ENCODE assay signal across 12 mouse cellular contexts in genomic region chr8:107085358-107085757, GRCm38 (mm10). TPM values are rescaled to one million over a fixed set of nuclear protein-coding genes. Genes with fewer than 3 reads are reported as not detected.
A peak's percentile ranks its signal among the peaks of the same experiment; 100 is the strongest.
DNase-seq lines count a peak whose midpoint lies in the region; ATAC-seq and TF ChIP-seq lines count a peak whose summit lies in the region.
"Had no signal": no experiment of that assay in that cellular context is flagged by ENCODE, and none has a peak within 500 bp of the region (broad histone marks: within the 10 kb centered on the region; RNA-seq: fewer than 3 reads in every experiment).

No protein-coding gene starts in this region.

- peaks cover 0 to 4% of the 10 kb centered on the region in 2 experiments; a peak in 1 of 4 replicates for H3K4me1 ChIP-seq in ES-E14 (ENCODE audit: control insufficient read depth in 2 of 2, insufficient read depth in 2 of 2, low read length in 2 of 2, poor library complexity in 1 of 2)
- no peaks in the 10 kb centered on the region for H3K4me1 ChIP-seq in limb, embryonic 10.5 days
- H3K4me1 ChIP-seq: neural tube, embryonic 12.5 days had no signal

- peak; percentile 48; the same call in 1 of the 2 replicates for ATAC-seq in megakaryocyte progenitor cell, adult 5-6 weeks (replicated peaks; ENCODE audit: poor library complexity)

- no peaks in the 10 kb centered on the region for H3K27me3 ChIP-seq in limb, embryonic 10.5 days (ENCODE audit: low read depth, poor library complexity, severe bottlenecking)
- H3K27me3 ChIP-seq: neural tube, embryonic 12.5 days had no signal

- peak; percentile 54 for TF ChIP-seq CTCF in layer of hippocampus, adult 2 months (conservative IDR thresholded peaks at IDR 0.05)

- no peak for DNase-seq in layer of hippocampus, adult 2 months (ENCODE audit: low spot score in 2 of 2)
- no peak for DNase-seq in layer of hippocampus, adult 8-10 months (ENCODE audit: low spot score in 2 of 2)
- DNase-seq in B cell, adult 2 months, result peak; percentile 64
- DNase-seq in ES-E14 (ENCODE audit: low read depth, low spot score), result no peak
- no peak for DNase-seq in limb, embryonic 10.5 days (ENCODE audit: low spot score)
- no peak for DNase-seq in gastrocnemius, adult 18-20 months (ENCODE audit: low spot score)
- DNase-seq: right cerebral cortex, postnatal 25 days had no signal

- peak overlapping the region; percentile 50; the same call in 1 of the 2 replicates for H3K9ac ChIP-seq in ES-E14 (ENCODE audit: insufficient read depth, low read depth, low read length, poor library complexity, severe bottlenecking)
- H3K9ac ChIP-seq: neural tube, embryonic 12.5 days had no signal

- in situ Hi-C loops in ES-E14 (cut with MboI; ENCODE audit: low sequenced_read_pairs in 2 of 2, unreplicated experiment in 2 of 2), result no loop called here

- WGBS in limb, embryonic 10.5 days, result 97% methylated on average over 17 of the region's 17 CpGs

- H3K9me3 ChIP-seq in ES-E14 (ENCODE audit: control insufficient read depth, insufficient read depth, low read depth, low read length), result no peaks in the 10 kb centered on the region
- H3K9me3 ChIP-seq in limb, embryonic 10.5 days (replicated peaks), result no peaks in the 10 kb centered on the region

- peaks cover 24% of the 10 kb centered on the region for H3K36me3 ChIP-seq in ES-E14 (ENCODE audit: control insufficient read depth, insufficient read depth, low read length, poor library complexity, severe bottlenecking)
- H3K36me3 ChIP-seq in limb, embryonic 10.5 days, result peaks cover 96% of the 10 kb centered on the region

- no peak overlapping the region for H3K4me3 ChIP-seq in layer of hippocampus, adult 2 months
- H3K4me3 ChIP-seq in ES-E14 (ENCODE audit: insufficient read depth in 1 of 2, low read depth in 1 of 2, low read length in 2 of 2, poor library complexity in 1 of 2, severe bottlenecking in 1 of 2), result peak overlapping the region in 1 of 2 experiments; percentile 45; a peak in 2 of 4 replicates
- H3K4me3 ChIP-seq in limb, embryonic 10.5 days, result no peak overlapping the region
- H3K4me3 ChIP-seq: neural tube, embryonic 12.5 days had no signal

- H3K27ac ChIP-seq in layer of hippocampus, adult 2 months, result no peak overlapping the region
- no peak overlapping the region for H3K27ac ChIP-seq in ES-E14 (ENCODE audit: insufficient read depth, low read depth, low read length, poor library complexity, severe bottlenecking)
- no peak overlapping the region for H3K27ac ChIP-seq in limb, embryonic 10.5 days
- H3K27ac ChIP-seq: neural tube, embryonic 12.5 days had no signal

TF ChIP-seq in ES-E14, 5 proteins besides CTCF, POLR2A, EP300 and RAD21:
- TF ChIP-seq ZC3H11A (IDR thresholded peaks at IDR 0.05; ENCODE audit: borderline replicate concordance, low read depth, low read length) (peak; percentile 32; the same call in 1 of the 2 replicates), MAFK (IDR thresholded peaks at IDR 0.05; ENCODE audit: insufficient read depth, low read depth, low read length) (no peak), ZNF384 (IDR thresholded peaks at IDR 0.05; ENCODE audit: low read depth, low read length) (no peak), HCFC1 (IDR thresholded peaks at IDR 0.05; ENCODE audit: borderline replicate concordance, insufficient read depth, low read length) (0 out of 2 replicates have a peak, but pooled peaks have one; percentile 37)

RNA-seq across cellular contexts. Expression of gene Terf2, which starts 11.0 kb away (rescaled TPM):
- total RNA-seq in layer of hippocampus, adult 2 months (2021), result 10 to 100 TPM; 32.7 to 39.2 TPM
- 10 to 100 TPM; 33.5 to 41.3 (median 35.6) TPM for total RNA-seq in layer of hippocampus, adult 8-10 months (2022)
- total RNA-seq in ES-E14 (2012; rRNA removed), result 13.9 and 14.1 TPM in 2 replicates
- 32.1 and 36.6 TPM in 2 replicates for total RNA-seq in megakaryocyte progenitor cell, adult 5-6 weeks (2015)
- total RNA-seq in megakaryocyte progenitor cell, adult 5-6 weeks (2017), result 28.5 and 38.8 TPM in 2 replicates
- polyA plus RNA-seq in limb, embryonic 10.5 days (2016; fragmentation: Nextera tagmentation; extraction: Ambion mirVana), result 16.4 and 18.1 TPM in 2 replicates
- 10 to 100 TPM; 11.5 to 13.9 TPM for total RNA-seq in gastrocnemius, adult 18-20 months (2021)

RNA-seq across cellular contexts. Expression of gene Tmed6, which starts 19.9 kb away (rescaled TPM):
- under 1 TPM in 1 of 2 experiments, not detected in 1; 0.42 TPM for total RNA-seq in layer of hippocampus, adult 2 months (2021)
- total RNA-seq in layer of hippocampus, adult 8-10 months (2022), result not detected
- 0.27 and 0.48 TPM in 2 replicates for total RNA-seq in ES-E14 (2012; rRNA removed)
- total RNA-seq in megakaryocyte progenitor cell, adult 5-6 weeks (2015), result not detected in 2 replicates
- not detected in 2 replicates for total RNA-seq in megakaryocyte progenitor cell, adult 5-6 weeks (2017)
- 0.34 TPM in 1 of 2 replicates, not detected in the other for polyA plus RNA-seq in limb, embryonic 10.5 days (2016; fragmentation: Nextera tagmentation; extraction: Ambion mirVana)
- not detected for total RNA-seq in gastrocnemius, adult 18-20 months (2021)
- total RNA-seq: adrenal gland, adult 18-20 months; heart, adult 8-10 months had no signal
- polyA plus RNA-seq: neural tube, embryonic 12.5 days; urinary bladder, adult 2 months had no signal

RNA-seq across cellular contexts. Expression of gene Nip7, which starts 28.7 kb away (rescaled TPM):
- 10 to 100 TPM; 43.5 to 46.2 TPM for total RNA-seq in layer of hippocampus, adult 2 months (2021)
- 10 to 100 TPM; 40.9 to 44.2 (median 42.7) TPM for total RNA-seq in layer of hippocampus, adult 8-10 months (2022)
- 169 and 189 TPM in 2 replicates for total RNA-seq in ES-E14 (2012; rRNA removed)
- 53.2 and 67.0 TPM in 2 replicates for total RNA-seq in megakaryocyte progenitor cell, adult 5-6 weeks (2015)
- 39.3 and 42.1 TPM in 2 replicates for total RNA-seq in megakaryocyte progenitor cell, adult 5-6 weeks (2017)
- 122 and 143 TPM in 2 replicates for polyA plus RNA-seq in limb, embryonic 10.5 days (2016; fragmentation: Nextera tagmentation; extraction: Ambion mirVana)
- total RNA-seq in gastrocnemius, adult 18-20 months (2021), result 10 to 100 TPM; 16.5 to 18.0 TPM

RNA-seq across cellular contexts. Expression of gene Cog8, which starts 28.9 kb away (rescaled TPM):
- total RNA-seq in layer of hippocampus, adult 2 months (2021), result 10 to 100 TPM; 27.8 to 32.5 TPM
- total RNA-seq in layer of hippocampus, adult 8-10 months (2022), result 10 to 100 TPM; 26.0 to 34.6 (median 28.8) TPM
- 37.8 and 39.1 TPM in 2 replicates for total RNA-seq in ES-E14 (2012; rRNA removed)
- total RNA-seq in megakaryocyte progenitor cell, adult 5-6 weeks (2015), result 13.2 and 18.1 TPM in 2 replicates
- total RNA-seq in megakaryocyte progenitor cell, adult 5-6 weeks (2017), result 22.8 and 25.6 TPM in 2 replicates
- polyA plus RNA-seq in limb, embryonic 10.5 days (2016; fragmentation: Nextera tagmentation; extraction: Ambion mirVana), result 41.8 and 46.1 TPM in 2 replicates
- total RNA-seq in gastrocnemius, adult 18-20 months (2021), result 10 to 100 TPM; 18.0 to 18.2 TPM

RNA-seq across cellular contexts. Expression of gene Pdf, which starts 36.9 kb away (rescaled TPM):
- 10 to 100 TPM; 25.2 to 26.1 TPM for total RNA-seq in layer of hippocampus, adult 2 months (2021)
- 10 to 100 TPM; 26.6 to 29.5 (median 28.2) TPM for total RNA-seq in layer of hippocampus, adult 8-10 months (2022)
- total RNA-seq in ES-E14 (2012; rRNA removed), result 15.4 and 16.1 TPM in 2 replicates
- 40.1 and 48.6 TPM in 2 replicates for total RNA-seq in megakaryocyte progenitor cell, adult 5-6 weeks (2015)
- total RNA-seq in megakaryocyte progenitor cell, adult 5-6 weeks (2017), result 35.3 and 46.3 TPM in 2 replicates
- 61.1 and 64.5 TPM in 2 replicates for polyA plus RNA-seq in limb, embryonic 10.5 days (2016; fragmentation: Nextera tagmentation; extraction: Ambion mirVana)
- total RNA-seq in gastrocnemius, adult 18-20 months (2021), result 10 to 100 TPM; 42.5 to 45.4 TPM

Comparison
In these comparisons a context has a peak if more than half of its experiments do, and no peak if none do; other contexts are left out.
1. DNase-seq: peak in B cell, adult 2 months (2 of 2); none in layer of hippocampus, adult 2 months (0 of 2), layer of hippocampus, adult 8-10 months (0 of 2), ES-E14 (single experiment), limb, embryonic 10.5 days (single experiment) and gastrocnemius, adult 18-20 months (single experiment).